Mouse (Mus musculus) kidney, adult 2 months (tissue): ENCODE measurements at regions not wholly inside any gene's neighbourhood (a gene's known extent, or its start where the extent isn't known, plus 50 kb on each side); places are given as distances from the start of the nearest gene placed in this dataset.

Source experiments
- DNase-seq: peaks from one replicate; pipeline ENCODE4 v3.0.0; 2021
- H3K27ac ChIP-seq: fragments of 200-500 bp; 2 replicates; pipeline ENCODE4 v1.5.1; 2012; ENCODE audit warnings: low read depth, low read length, control low read depth, inconsistent platforms; ENCODE audit not compliant: insufficient read depth
- H3K27me3 ChIP-seq: fragments of 200-500 bp; replicated peaks from 2 replicates; pipeline ENCODE4 v1.6.1; 2012; ENCODE audit warnings: mild to moderate bottlenecking, moderate library complexity, low read length, inconsistent platforms; ENCODE audit not compliant: control insufficient read depth, insufficient read depth
- H3K36me3 ChIP-seq: fragments of 200-500 bp; 2 replicates; pipeline ENCODE4 v1.6.1; 2012; ENCODE audit warnings: mild to moderate bottlenecking, moderate library complexity, low read length, inconsistent platforms; ENCODE audit not compliant: control insufficient read depth, insufficient read depth
- H3K4me1 ChIP-seq: fragments of 200-500 bp; 2 replicates; pipeline ENCODE4 v1.6.1; 2011; ENCODE audit warnings: low read length; ENCODE audit not compliant: control insufficient read depth, insufficient read depth
- H3K4me3 ChIP-seq: fragments of 200-500 bp; 2 replicates; pipeline ENCODE4 v1.5.1; 2011; ENCODE audit warnings: mild to moderate bottlenecking, low read depth, low read length, control low read depth; ENCODE audit not compliant: insufficient read depth
- CTCF ChIP-seq: fragments of 200-500 bp; conservative IDR thresholded peaks from 2 replicates; pipeline ENCODE4 v1.5.1; 2011; ENCODE audit warnings: low read depth, mild to moderate bottlenecking, control low read depth, low read length, moderate library complexity, mixed read lengths; ENCODE audit not compliant: insufficient read depth, insufficient read length
- POLR2A ChIP-seq: fragments of 200-500 bp; IDR thresholded peaks from one replicate; pipeline ENCODE4 v1.6.1; 2011; ENCODE audit warnings: low read depth, low read length, control low read depth
- WGBS: fragments of 180-500 bp; shearing (Covaris S2); methylation state at CpG from one replicate; pipeline ENCODE4 v1.1.7; 2018; 5-methylcytosine and 5-hydroxymethylcytosine counted together

DNA sequence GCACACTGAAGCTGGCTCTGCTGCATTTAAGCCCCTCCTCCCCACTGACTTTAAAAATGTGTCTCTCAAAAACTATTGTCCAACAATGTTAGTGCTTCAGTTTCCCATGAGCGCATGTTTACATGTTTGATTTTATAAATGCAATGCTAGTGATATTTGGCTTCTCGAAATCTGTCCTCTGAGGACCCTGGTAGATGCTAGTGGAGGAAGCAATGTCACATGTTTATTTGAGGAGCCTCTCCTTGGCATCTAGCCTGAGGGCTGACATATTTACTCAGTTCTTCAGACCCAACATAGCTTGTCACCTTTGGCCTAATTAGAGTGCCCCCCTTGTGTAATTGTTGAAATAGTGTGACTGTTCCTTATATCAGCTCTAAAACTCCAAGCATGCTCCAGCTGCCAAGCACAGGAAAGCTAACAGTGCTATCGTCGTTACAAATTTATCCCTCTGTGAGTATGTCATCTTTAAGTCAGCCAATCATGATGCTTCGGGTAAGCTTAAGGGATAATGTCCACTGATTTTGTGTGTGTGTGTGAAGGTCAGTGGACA, 400.3 kb downstream of the Slc4a3 start:
- no peak for DNase-seq
- 72% methylated on average over 5 of the region's 5 CpGs for WGBS

GRCm38 (mm10) chr1:75978203-75978986, 432.3 kb downstream of the Slc4a3 start:
- H3K4me3 ChIP-seq = no peak overlapping the region
- DNase-seq = no peak
- 91% methylated on average over 9 of the region's 9 CpGs for WGBS
- TF ChIP-seq CTCF = no peak
- TF ChIP-seq POLR2A = no peak
- no peaks in the 10 kb centered on the region for H3K27me3 ChIP-seq
- H3K4me1 ChIP-seq = no peaks in the 10 kb centered on the region
- H3K27ac ChIP-seq = no peak overlapping the region
- H3K36me3 ChIP-seq = no peaks in the 10 kb centered on the region

More for the DNA sequence above, 400.3 kb downstream of the Slc4a3 start:
- Histone ChIP-seq H3K27me3 (no peaks in the 10 kb centered on the region), H3K27ac (no peak overlapping the region), H3K36me3 (no peaks in the 10 kb centered on the region), H3K4me3 (no peak overlapping the region), H3K4me1 (no peaks in the 10 kb centered on the region)
- TF ChIP-seq POLR2A = no peak
- no peak for TF ChIP-seq CTCF

GRCm38 (mm10) chr1:75983057-75983456, 437.0 kb downstream of the Slc4a3 start:
- Histone ChIP-seq H3K27me3 (no peaks in the 10 kb centered on the region), H3K27ac (no peak overlapping the region), H3K36me3 (no peaks in the 10 kb centered on the region), H3K4me3 (no peak overlapping the region), H3K4me1 (no peaks in the 10 kb centered on the region)
- no peak for TF ChIP-seq CTCF
- TF ChIP-seq POLR2A = no peak
- WGBS = 66% methylated on average over 8 of the region's 8 CpGs
- DNase-seq = no peak

- DNase-seq = no peak
- H3K4me3 ChIP-seq = no peak overlapping the region
- no peak for TF ChIP-seq CTCF
- no peak for TF ChIP-seq POLR2A
Measured at GRCm38 (mm10) chr1:75983487-75983886, 437.4 kb downstream of the Slc4a3 start.

GRCm38 (mm10) chr1:75988496-75988895, 442.4 kb downstream of the Slc4a3 start:
- Histone ChIP-seq H3K27ac (no peak overlapping the region), H3K4me1 (no peaks in the 10 kb centered on the region), H3K36me3 (no peaks in the 10 kb centered on the region), H3K4me3 (no peak overlapping the region), H3K27me3 (no peaks in the 10 kb centered on the region)
- DNase-seq = no peak
- no peak for TF ChIP-seq POLR2A
- TF ChIP-seq CTCF = no peak
- 79% methylated on average over 3 of the region's 3 CpGs for WGBS

More at GRCm38 (mm10) chr1:75983487-75983886, 437.4 kb downstream of the Slc4a3 start:
- WGBS = 84% methylated on average over 3 of the region's 3 CpGs
- Histone ChIP-seq H3K36me3 (no peaks in the 10 kb centered on the region), H3K4me1 (no peaks in the 10 kb centered on the region), H3K27me3 (no peaks in the 10 kb centered on the region), H3K27ac (no peak overlapping the region)

- no peaks in the 10 kb centered on the region for H3K36me3 ChIP-seq
- H3K4me3 ChIP-seq = no peak overlapping the region
- TF ChIP-seq POLR2A (no peak), CTCF (no peak)
- no peaks in the 10 kb centered on the region for H3K27me3 ChIP-seq
- no peak overlapping the region for H3K27ac ChIP-seq
- 87% methylated on average over 3 of the region's 3 CpGs for WGBS
- DNase-seq = no peak
- no peaks in the 10 kb centered on the region for H3K4me1 ChIP-seq
Measured at GRCm38 (mm10) chr1:75992039-75992438, 446.0 kb downstream of the Slc4a3 start.

DNA sequence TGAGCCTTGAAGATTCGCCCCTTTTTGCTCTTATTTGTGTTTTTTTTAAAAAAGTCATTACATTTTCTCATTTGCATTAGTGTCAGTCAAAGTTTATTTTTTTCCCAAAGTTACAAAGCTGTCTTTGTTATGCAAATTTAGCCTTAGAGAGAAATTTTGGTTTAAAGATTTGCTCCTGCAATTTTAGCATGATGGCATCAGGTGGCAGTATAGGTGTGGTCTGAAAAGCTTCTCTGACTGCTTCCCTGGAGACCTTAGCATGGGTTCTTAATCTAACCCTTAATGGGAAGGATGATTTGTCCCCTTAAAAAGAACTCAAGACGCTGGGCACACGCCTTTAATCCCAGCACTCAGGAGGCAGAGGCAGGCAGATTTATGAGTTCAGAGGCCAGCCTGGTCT, 451.2 kb downstream of the Slc4a3 start:
- DNase-seq = no peak
- 79% methylated on average over 3 of the region's 3 CpGs for WGBS
- Histone ChIP-seq H3K4me1 (no peaks in the 10 kb centered on the region), H3K27ac (no peak overlapping the region), H3K4me3 (no peak overlapping the region), H3K36me3 (no peaks in the 10 kb centered on the region), H3K27me3 (no peaks in the 10 kb centered on the region)
- TF ChIP-seq POLR2A = no peak
- no peak for TF ChIP-seq CTCF
